9 mouse cellular contexts compared by ENCODE assay signal in the genomic region with DNA sequence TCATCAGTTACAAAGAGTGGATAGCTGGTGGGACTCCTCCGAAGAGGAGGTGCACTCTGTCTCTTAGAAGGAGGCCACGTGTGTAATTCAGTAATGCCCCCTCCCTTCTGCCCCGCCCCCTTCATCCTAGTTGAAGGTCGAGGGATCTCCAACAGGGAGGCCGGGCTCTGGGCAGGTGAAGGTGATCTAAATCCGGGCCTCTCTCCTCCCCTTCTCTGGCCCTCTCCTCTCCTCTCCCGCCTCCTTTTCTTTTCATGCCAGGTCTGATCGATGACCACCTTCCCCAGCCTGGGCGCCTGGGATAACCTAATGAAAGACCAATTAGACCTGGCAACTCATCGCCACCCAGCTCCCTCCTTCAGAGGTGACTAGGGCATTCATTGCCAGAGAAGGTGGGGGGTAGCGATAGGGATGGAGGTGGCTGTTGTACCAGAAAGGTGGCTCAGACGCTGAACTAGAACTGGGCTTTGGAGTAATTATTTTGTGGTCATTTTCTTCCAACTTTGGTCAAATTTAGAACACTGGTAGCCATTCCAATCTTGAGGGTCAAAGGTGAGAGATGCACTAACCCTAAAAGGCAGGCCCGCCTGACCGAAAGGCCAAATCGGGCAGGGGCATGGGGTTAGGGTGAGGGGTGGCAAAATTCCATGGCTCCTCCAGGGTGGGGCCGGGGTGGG. TPM values are rescaled to one million over a fixed set of nuclear protein-coding genes. Genes with fewer than 3 reads are reported as not detected.
A peak's percentile ranks its signal among the peaks of the same experiment; 100 is the strongest.
DNase-seq lines count a peak whose midpoint lies in the region; ATAC-seq lines count a peak whose summit lies in the region.
"Had no signal": no experiment of that assay in that cellular context is flagged by ENCODE, and none has a peak within 500 bp of the region (broad histone marks: within the 10 kb centered on the region; RNA-seq: fewer than 3 reads in every experiment).

No protein-coding gene starts in this region.

- no peak for DNase-seq in lung, adult 18-20 months
- DNase-seq in kidney, postnatal 10 days, result peak; percentile 83
- no peak for DNase-seq in urinary bladder, postnatal 10 days (ENCODE audit: low spot score)
- no peak for DNase-seq in gastrocnemius, postnatal 25 days

- H3K27ac ChIP-seq in lung, embryonic 16.5 days (ENCODE audit: low read length), result peak overlapping the region; percentile 86
- H3K27ac ChIP-seq in heart, embryonic 14.5 days (replicated peaks in 1 of 2; ENCODE audit: control insufficient read depth in 1 of 2, insufficient read depth in 1 of 2, low read depth in 2 of 2, low read length in 2 of 2), result no peak overlapping the region
- peak overlapping the region; percentile 75; the same call in 1 of the 2 replicates for H3K27ac ChIP-seq in neural tube, embryonic 13.5 days (replicated peaks)

- WGBS in lung, embryonic 16.5 days, result 34% methylated on average over 16 of the region's 16 CpGs
- 19% methylated on average over 16 of the region's 16 CpGs for WGBS in heart, embryonic 14.5 days
- 11% methylated on average over 16 of the region's 16 CpGs for WGBS in neural tube, embryonic 13.5 days

- no peak for ATAC-seq in lung, embryonic 16.5 days (ENCODE audit: low read depth)
- no peak for ATAC-seq in heart, embryonic 14.5 days (ENCODE audit: insufficient number of reproducible peaks, insufficient read depth, low FRiP score, low read depth)
- ATAC-seq in neural tube, embryonic 13.5 days (ENCODE audit: low read depth), result no peak
- no peak for ATAC-seq in granulocyte monocyte progenitor cell, adult 5-6 weeks (replicated peaks; ENCODE audit: poor library complexity, severe bottlenecking)

- peak overlapping the region; percentile 62 for H3K9ac ChIP-seq in lung, embryonic 16.5 days (ENCODE audit: low read length)
- H3K9ac ChIP-seq in heart, embryonic 14.5 days (ENCODE audit: low read length), result no peak overlapping the region
- peak overlapping the region; percentile 60 for H3K9ac ChIP-seq in neural tube, embryonic 13.5 days

- no peaks in the 10 kb centered on the region for H3K36me3 ChIP-seq in lung, embryonic 16.5 days (ENCODE audit: control insufficient read depth, insufficient read depth, low read length)
- no peaks in the 10 kb centered on the region for H3K36me3 ChIP-seq in heart, embryonic 14.5 days (ENCODE audit: control insufficient read depth, insufficient read depth, low read length)
- no peaks in the 10 kb centered on the region for H3K36me3 ChIP-seq in neural tube, embryonic 13.5 days

- H3K4me1 ChIP-seq in lung, embryonic 16.5 days (replicated peaks; ENCODE audit: control insufficient read depth, insufficient read depth, low read length), result peaks cover 9% of the 10 kb centered on the region
- H3K4me1 ChIP-seq in heart, embryonic 14.5 days (ENCODE audit: control insufficient read depth in 2 of 2, insufficient read depth in 2 of 2, low read length in 2 of 2), result peaks cover 3 to 5% of the 10 kb centered on the region in 2 experiments; a peak in 3 of 4 replicates
- peaks cover 39% of the 10 kb centered on the region for H3K4me1 ChIP-seq in neural tube, embryonic 13.5 days (replicated peaks)

- H3K27me3 ChIP-seq in lung, embryonic 16.5 days (ENCODE audit: control insufficient read depth, insufficient read depth, low read depth, low read length), result no peaks in the 10 kb centered on the region
- H3K27me3 ChIP-seq in heart, embryonic 14.5 days (ENCODE audit: control insufficient read depth, insufficient read depth, low read length), result peaks cover 73% of the 10 kb centered on the region
- peaks cover 69% of the 10 kb centered on the region for H3K27me3 ChIP-seq in neural tube, embryonic 13.5 days

- H3K4me3 ChIP-seq in lung, embryonic 16.5 days (ENCODE audit: low read length), result peak overlapping the region; percentile 72
- no peak overlapping the region for H3K4me3 ChIP-seq in heart, embryonic 14.5 days (ENCODE audit: control insufficient read depth in 1 of 2, insufficient read depth in 1 of 2, low read depth in 1 of 2, low read length in 2 of 2)
- H3K4me3 ChIP-seq in neural tube, embryonic 13.5 days, result peak overlapping the region; percentile 52

- peak overlapping the region; percentile 96 for H3K4me2 ChIP-seq in lung, embryonic 16.5 days (ENCODE audit: low read depth, low read length)
- peak overlapping the region; percentile 25; the same call in 1 of the 2 replicates for H3K4me2 ChIP-seq in heart, embryonic 14.5 days (ENCODE audit: low read length)
- peak overlapping the region; percentile 90 for H3K4me2 ChIP-seq in neural tube, embryonic 13.5 days

- H3K9me3 ChIP-seq in lung, embryonic 16.5 days (ENCODE audit: control insufficient read depth, low read length), result no peaks in the 10 kb centered on the region
- H3K9me3 ChIP-seq in heart, embryonic 14.5 days (ENCODE audit: control insufficient read depth, low read length), result no peaks in the 10 kb centered on the region
- no peaks in the 10 kb centered on the region for H3K9me3 ChIP-seq in neural tube, embryonic 13.5 days

RNA-seq across cellular contexts. Expression of a gene that starts 1.2 kb away (rescaled TPM):
- polyA plus RNA-seq in lung, embryonic 16.5 days (2015; fragmentation: Nextera tagmentation; extraction: Ambion mirVana), result 83.5 and 95.7 TPM in 2 replicates
- polyA plus RNA-seq in heart, embryonic 14.5 days (2014; fragmentation: Nextera tagmentation; extraction: Ambion mirVana), result 28.3 and 32.5 TPM in 2 replicates
- 85.5 and 87.8 TPM in 2 replicates for polyA plus RNA-seq in neural tube, embryonic 13.5 days (2015; fragmentation: Nextera tagmentation; extraction: Ambion mirVana)
- total RNA-seq in granulocyte monocyte progenitor cell, adult 5-6 weeks (2014; fragmentation: Nextera tagmentation), result not detected in 2 replicates
- not detected in 2 replicates for total RNA-seq in granulocyte monocyte progenitor cell, adult 5-6 weeks (2017)
- 10 to 100 TPM; 15.1 to 21.7 TPM for total RNA-seq in gastrocnemius, postnatal 25 days (2021)
- total RNA-seq: MEL had no signal

Comparison
In these comparisons a context has a peak if more than half of its experiments do, and no peak if none do; other contexts are left out.
1. H3K27ac ChIP-seq: peak in lung, embryonic 16.5 days (single experiment) and neural tube, embryonic 13.5 days (single experiment); none in heart, embryonic 14.5 days (0 of 2).
2. H3K4me2 ChIP-seq: peak in every context shown above with its lines; median percentile 96 in lung, embryonic 16.5 days; 90 in neural tube, embryonic 13.5 days; 25 in heart, embryonic 14.5 days.
3. H3K4me3 ChIP-seq: peak in lung, embryonic 16.5 days (single experiment) and neural tube, embryonic 13.5 days (single experiment); none in heart, embryonic 14.5 days (0 of 2).